Mouse (Mus musculus): ENCODE results near the gene Fbn1.

- no peak for TF ChIP-seq CTCF (IDR thresholded peaks at IDR 0.05; ENCODE audit: low read depth)
- TF ChIP-seq EP300 (optimal IDR thresholded peaks at IDR 0.05) = no peak
These were observed 231.1 kb downstream of the Fbn1 start for GRCm38 (mm10) chr2:125276692-125277091.

Data from stomach, postnatal 0 days (tissue).